Mouse (Mus musculus) lung, embryonic 15.5 days (tissue): ENCODE data around the gene P3h2. TPM values are rescaled to one million over a fixed set of nuclear protein-coding genes. Genes with fewer than 3 reads are reported as not detected.

ENCODE experiments used
- ATAC-seq: fragments of 200-750 bp; cut with Nextera tagmentation; 2 replicates; pipeline ENCODE4 v1.8.0; 2017; ENCODE audit warnings: moderate number of reproducible peaks, borderline replicate concordance; ENCODE audit not compliant: low FRiP score, low TSS enrichment; ENCODE audit errors: extremely low read depth
- H3K27ac ChIP-seq: fragments of 300-500 bp; sonication (generic); 2 replicates; pipeline ENCODE4 v1.5.1; 2015; ENCODE audit warnings: moderate library complexity, mild to moderate bottlenecking, inconsistent platforms
- H3K27me3 ChIP-seq: fragments of 300-500 bp; sonication (generic); 2 replicates; pipeline ENCODE4 v1.6.1; 2015; ENCODE audit warnings: inconsistent platforms
- H3K36me3 ChIP-seq: fragments of 300-500 bp; sonication (generic); 2 replicates; pipeline ENCODE4 v1.6.1; 2015; ENCODE audit warnings: inconsistent platforms
- H3K4me1 ChIP-seq: fragments of 300-500 bp; sonication (generic); 2 replicates; pipeline ENCODE4 v1.6.1; 2015; ENCODE audit warnings: inconsistent platforms
- H3K4me2 ChIP-seq: fragments of 300-500 bp; sonication (generic); 2 replicates; pipeline ENCODE4 v1.6.1; 2015; ENCODE audit warnings: inconsistent platforms, mild to moderate bottlenecking, moderate library complexity
- H3K4me3 ChIP-seq: fragments of 300-500 bp; sonication (generic); 2 replicates; pipeline ENCODE4 v1.5.1; 2015; ENCODE audit warnings: mild to moderate bottlenecking, inconsistent platforms
- H3K9ac ChIP-seq: fragments of 300-500 bp; sonication (generic); 2 replicates; pipeline ENCODE4 v1.6.1; 2015; ENCODE audit warnings: inconsistent platforms
- H3K9me3 ChIP-seq: fragments of 300-500 bp; sonication (generic); 2 replicates; pipeline ENCODE4 v1.6.1; 2016; ENCODE audit warnings: inconsistent platforms
- WGBS: fragments of 180-500 bp; shearing (Covaris S2); methylation state at CpG from one replicate; pipeline ENCODE4 v1.1.7; 2015; 5-methylcytosine and 5-hydroxymethylcytosine counted together
- polyA plus RNA-seq: library from polyadenylated mRNA; unstranded; fragments of >200 nt; fragmentation: Nextera tagmentation; extraction: Ambion mirVana; gene quantifications from 2 replicates; pipeline ENCODE4 v1.2.1, GENCODE M21; 2015

Gene P3h2
- polyA plus RNA-seq, 1 experiment from 2014 or later = 4.9 TPM

DNA sequence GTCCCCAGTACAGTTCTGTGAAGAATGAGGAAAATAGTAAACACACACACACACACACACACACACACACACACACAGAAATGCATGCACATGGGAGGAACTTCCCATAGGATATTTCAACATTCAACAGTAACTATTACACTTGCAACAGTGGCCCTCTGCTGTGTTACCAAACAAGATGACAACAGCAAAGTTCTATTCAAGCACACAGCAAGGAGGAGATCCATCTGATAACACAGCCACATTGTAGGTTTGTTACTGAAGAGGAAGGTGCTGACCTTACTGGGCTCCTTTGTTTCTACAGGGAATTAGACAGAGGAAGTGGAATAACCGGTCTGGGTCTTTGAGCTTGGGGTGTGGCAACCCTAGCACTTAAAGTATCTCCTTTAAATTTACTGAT, 157.5 kb downstream of the P3h2 start:
- Histone ChIP-seq H3K4me1 (peaks cover 15% of the 10 kb centered on the region), H3K9ac (no peak overlapping the region), H3K4me3 (no peak overlapping the region), H3K27ac (no peak overlapping the region), H3K9me3 (no peaks in the 10 kb centered on the region), H3K4me2 (no peak overlapping the region), H3K36me3 (no peaks in the 10 kb centered on the region), H3K27me3 (no peaks in the 10 kb centered on the region)
- WGBS = 50% methylated on average over 1 of the region's 1 CpGs
- no peak for ATAC-seq

- Histone ChIP-seq H3K27ac (peak overlapping the region; percentile 70), H3K9ac (no peak overlapping the region), H3K27me3 (no peaks in the 10 kb centered on the region), H3K9me3 (no peaks in the 10 kb centered on the region), H3K4me3 (no peak overlapping the region), H3K36me3 (no peaks in the 10 kb centered on the region), H3K4me1 (peaks cover 15% of the 10 kb centered on the region), H3K4me2 (peak overlapping the region; percentile 35)
- ATAC-seq = peak; percentile 90
- 14% methylated on average over 12 of the region's 12 CpGs for WGBS
These were observed 160.2 kb downstream of the P3h2 start for GRCm38 (mm10) chr16:25945151-25945955.

- Histone ChIP-seq H3K4me1 (peaks cover 15% of the 10 kb centered on the region), H3K9me3 (no peaks in the 10 kb centered on the region), H3K27me3 (no peaks in the 10 kb centered on the region), H3K27ac (no peak overlapping the region), H3K36me3 (no peaks in the 10 kb centered on the region), H3K9ac (no peak overlapping the region), H3K4me3 (no peak overlapping the region), H3K4me2 (no peak overlapping the region)
- ATAC-seq = no peak
- 72% methylated on average over 4 of the region's 4 CpGs for WGBS
These were observed 163.3 kb downstream of the P3h2 start for GRCm38 (mm10) chr16:25942261-25942660.

DNA sequence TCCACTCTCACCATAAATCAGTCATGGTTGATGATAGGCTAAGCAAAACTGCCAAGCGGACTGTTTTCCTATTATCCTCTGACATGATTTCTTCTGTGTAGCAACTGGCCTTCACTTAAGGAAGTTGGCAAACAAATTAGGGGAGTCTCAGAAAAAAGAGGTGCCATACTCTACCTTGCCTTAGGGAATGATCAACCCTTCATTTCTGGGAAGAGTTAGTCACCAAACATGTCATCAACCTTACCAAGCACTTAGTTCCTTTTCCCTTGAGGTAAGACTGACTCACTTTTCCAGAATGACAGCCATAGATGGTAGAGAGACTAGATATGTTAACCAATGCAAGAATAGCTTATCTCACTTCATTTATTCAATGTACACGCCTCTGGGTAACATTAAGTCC, 171.4 kb downstream of the P3h2 start:
- no peak overlapping the region for H3K4me3 ChIP-seq
- H3K4me2 ChIP-seq = no peak overlapping the region
- WGBS = 78% methylated on average over 2 of the region's 2 CpGs
- H3K36me3 ChIP-seq = no peaks in the 10 kb centered on the region
- no peak overlapping the region for H3K9ac ChIP-seq
- no peak overlapping the region for H3K27ac ChIP-seq
- H3K9me3 ChIP-seq = no peaks in the 10 kb centered on the region
- no peak for ATAC-seq
- no peaks in the 10 kb centered on the region for H3K4me1 ChIP-seq
- H3K27me3 ChIP-seq = no peaks in the 10 kb centered on the region

GRCm38 (mm10) chr16:25912185-25912584, 193.4 kb downstream of the P3h2 start:
- 61% methylated on average over 1 of the region's 1 CpGs for WGBS
- Histone ChIP-seq H3K27ac (no peak overlapping the region), H3K4me1 (no peaks in the 10 kb centered on the region), H3K27me3 (no peaks in the 10 kb centered on the region), H3K9me3 (no peaks in the 10 kb centered on the region), H3K9ac (no peak overlapping the region), H3K4me2 (no peak overlapping the region), H3K4me3 (no peak overlapping the region), H3K36me3 (no peaks in the 10 kb centered on the region)
- ATAC-seq = no peak
